Mouse (Mus musculus): ENCODE measurements around the gene Dnaaf2.

- TF ChIP-seq CTCF (IDR thresholded peaks at IDR 0.05; ENCODE audit: insufficient read depth, low read depth, low read length) (no peak), POLR2A (IDR thresholded peaks at IDR 0.05; ENCODE audit: insufficient read depth, low read depth, low read length) (no peak)
These were observed 29.7 kb upstream of the Dnaaf2 start, which contains the start of gene Pole2 for GRCm38 (mm10) chr12:69227776-69228466.

Data from olfactory bulb, adult 2 months (tissue).